Mouse (Mus musculus): Measurements from ENCODE around the gene Id2. TPM values are rescaled to one million over a fixed set of nuclear protein-coding genes. Genes with fewer than 3 reads are reported as not detected.

Id2 gene
- total RNA-seq, 4 experiments from 2014 or later, result 1.1 to 1.8 (median 1.3) TPM

DNA sequence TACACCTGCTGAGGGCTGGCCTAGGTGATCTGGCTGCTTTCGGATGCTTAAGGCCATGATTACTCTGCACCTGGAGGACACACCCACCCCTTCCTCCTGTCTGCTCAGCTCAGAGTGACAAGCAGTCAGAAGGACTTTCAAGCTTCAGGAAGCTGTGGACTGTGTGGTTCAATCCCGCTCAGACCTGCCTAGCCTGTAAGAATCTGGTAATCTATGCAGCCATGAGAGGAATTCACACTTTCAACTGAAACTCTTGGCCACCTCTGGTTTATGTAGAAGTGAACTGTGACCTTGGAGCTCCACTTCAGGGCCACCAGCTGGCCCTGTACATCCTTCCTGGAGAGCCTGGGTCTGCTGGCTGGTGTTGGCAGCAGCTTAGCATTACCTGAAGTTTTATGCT is 11.9 kb upstream of the Id2 start:
- no peak for DNase-seq (ENCODE audit: low spot score in 2 of 2)

DNA sequence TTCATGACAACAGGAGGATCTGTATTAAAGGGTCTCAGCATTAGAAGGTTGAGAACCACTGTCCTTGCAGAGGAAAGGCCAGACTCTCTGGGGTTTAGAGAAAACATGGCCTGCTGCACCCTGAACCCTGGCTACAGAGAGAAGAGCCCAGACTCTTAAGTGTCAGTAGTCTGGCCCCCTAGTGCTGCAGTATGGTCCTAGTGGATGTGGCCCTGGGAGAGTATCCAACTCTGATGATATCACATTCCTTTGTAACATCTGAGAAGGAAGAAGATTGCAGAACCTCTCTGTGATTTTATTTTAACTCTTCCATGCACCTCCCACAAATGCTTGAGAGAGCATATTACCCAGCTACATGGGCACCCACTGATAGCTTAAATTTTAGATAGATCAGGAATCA is 7.6 kb upstream of the Id2 start:
- no peak for DNase-seq (ENCODE audit: low spot score in 2 of 2)

DNA sequence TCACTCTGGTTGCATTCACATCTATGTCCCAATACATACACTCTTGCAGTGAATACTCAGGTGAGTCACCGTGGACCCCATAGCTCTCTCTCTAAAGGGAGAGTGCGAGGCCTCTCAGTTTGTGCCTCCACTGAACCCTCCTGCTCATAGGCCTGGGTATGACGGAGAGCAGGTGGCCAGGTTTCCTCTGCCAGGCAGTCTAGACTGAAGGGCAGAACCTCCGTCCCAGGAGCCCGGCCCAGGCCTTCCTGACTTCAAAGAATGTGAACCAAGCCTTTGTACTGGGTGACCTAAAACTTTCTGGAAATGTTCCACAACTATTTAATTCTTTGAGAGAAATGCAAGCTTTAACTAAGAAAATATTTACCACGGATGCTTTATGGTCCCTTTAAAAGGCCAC is 7.0 kb upstream of the Id2 start:
- DNase-seq (ENCODE audit: low spot score in 2 of 2), result no peak

DNA sequence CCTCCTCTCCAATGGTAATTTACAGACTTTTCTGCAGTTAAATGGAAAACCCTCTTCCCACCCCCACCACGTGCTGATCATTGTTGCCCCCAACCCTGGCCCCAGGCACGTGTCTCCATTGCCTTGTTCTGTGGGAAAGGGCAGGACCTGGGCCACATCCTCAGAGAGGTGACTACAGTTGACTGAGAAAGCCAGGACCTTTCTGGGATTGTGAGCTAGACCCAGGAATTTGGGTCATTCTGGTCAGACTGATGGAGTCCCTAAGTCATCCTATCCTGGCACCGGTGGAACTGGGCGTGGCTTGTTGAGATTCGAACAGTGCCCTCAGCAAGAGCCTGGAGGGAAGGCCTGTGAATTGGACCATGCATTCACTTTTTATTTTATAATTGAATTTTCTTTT is 4.4 kb upstream of the Id2 start:
- no peak for DNase-seq (ENCODE audit: low spot score in 2 of 2)

DNA sequence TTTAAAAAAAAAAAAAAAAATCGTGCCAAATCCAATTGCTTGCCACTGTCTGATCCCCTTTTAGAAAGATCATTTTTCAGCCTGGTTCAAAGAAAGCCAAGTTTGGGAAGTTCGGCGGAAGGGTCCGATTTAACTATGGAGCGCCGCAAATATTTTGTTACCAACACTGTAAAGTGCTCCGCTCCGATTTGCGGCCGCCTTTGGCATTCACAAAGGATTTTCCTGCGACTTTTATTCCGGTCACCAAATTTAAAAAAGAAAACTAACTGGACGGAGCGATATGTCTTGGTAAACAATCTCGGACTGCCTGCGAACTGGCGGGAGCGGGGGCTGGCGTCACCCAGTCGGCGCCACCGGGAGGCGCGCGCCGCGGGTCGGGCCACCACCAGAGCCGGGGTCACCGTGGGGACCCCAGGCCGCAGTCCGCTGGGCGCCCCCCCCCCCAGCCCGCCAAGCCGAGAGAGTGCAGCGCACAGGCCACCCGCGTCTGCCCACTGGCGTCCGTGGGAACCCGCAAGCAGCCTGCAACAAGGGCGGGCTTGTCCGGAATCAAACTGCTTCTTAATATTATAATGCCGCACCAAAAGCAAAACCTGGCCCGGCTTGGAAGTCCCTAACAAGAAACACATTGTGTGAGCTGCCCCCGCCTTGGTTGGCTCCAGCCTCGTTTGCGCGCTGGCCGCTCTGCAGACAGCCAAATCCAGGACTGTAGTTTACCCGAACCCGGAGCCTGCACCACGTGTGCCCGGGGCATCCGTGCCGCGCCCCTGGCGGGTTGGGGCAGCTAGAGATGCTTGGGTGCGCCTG is 3.7 kb upstream of the Id2 start:
- DNase-seq (ENCODE audit: low spot score in 2 of 2), result peak in 1 of 2 experiments; percentile 31

DNA sequence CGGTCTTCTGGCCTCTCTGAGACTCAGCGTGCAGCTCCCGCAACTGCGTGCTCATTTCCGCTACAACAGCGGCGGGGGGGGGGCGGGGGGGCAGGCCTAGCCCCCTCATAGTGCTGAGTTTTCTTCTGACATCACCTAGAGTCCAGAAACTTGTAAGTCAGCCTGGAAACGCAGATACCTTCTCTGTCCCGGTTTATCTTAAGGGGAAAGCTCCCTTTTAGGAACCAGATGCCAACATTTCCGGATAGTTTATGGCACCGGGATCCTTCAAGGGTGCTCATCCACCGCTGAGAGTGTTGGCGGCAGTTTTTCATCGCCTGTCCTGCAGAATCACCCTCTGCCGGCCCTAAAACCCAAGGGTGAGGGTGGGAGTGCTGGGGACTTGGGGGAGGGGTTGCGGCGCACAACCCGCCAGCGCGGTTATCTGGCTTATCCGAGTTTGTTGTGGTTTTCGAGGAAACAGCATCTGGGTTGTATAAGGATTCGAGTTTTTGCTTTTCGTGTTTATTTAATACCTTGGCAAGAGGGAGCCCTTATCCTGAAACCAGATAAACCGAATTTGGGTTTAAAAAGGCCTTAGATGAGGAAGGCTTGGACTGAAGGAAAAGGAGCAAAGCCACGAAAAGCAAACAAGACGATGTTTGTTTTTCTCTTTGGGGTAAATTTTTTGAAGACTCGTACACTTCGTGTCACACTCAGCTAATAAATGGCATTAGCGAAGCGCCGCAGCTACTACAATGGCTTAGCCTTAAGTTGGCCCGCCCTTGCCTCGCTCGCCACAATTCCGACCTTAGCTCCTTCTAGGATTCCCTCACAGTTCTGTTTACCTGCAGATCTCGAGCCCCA is 2.8 kb upstream of the Id2 start:
- no peak for DNase-seq (ENCODE audit: low spot score in 2 of 2)

DNA sequence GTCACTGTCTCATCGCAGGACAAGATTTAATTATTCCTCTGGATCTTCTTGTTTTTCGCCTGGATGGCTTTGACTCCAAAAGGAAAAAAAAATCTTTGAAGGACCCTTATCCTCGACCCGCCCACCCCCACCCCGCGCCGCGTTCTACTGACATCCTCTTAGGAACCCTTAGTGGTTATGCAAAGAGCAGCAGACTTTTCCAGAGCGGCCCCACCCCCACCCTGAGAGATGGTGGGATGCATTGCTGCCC is 2.3 kb upstream of the Id2 start:
- peak in 1 of 2 experiments; percentile 12 for DNase-seq (ENCODE audit: low spot score in 2 of 2)

DNA sequence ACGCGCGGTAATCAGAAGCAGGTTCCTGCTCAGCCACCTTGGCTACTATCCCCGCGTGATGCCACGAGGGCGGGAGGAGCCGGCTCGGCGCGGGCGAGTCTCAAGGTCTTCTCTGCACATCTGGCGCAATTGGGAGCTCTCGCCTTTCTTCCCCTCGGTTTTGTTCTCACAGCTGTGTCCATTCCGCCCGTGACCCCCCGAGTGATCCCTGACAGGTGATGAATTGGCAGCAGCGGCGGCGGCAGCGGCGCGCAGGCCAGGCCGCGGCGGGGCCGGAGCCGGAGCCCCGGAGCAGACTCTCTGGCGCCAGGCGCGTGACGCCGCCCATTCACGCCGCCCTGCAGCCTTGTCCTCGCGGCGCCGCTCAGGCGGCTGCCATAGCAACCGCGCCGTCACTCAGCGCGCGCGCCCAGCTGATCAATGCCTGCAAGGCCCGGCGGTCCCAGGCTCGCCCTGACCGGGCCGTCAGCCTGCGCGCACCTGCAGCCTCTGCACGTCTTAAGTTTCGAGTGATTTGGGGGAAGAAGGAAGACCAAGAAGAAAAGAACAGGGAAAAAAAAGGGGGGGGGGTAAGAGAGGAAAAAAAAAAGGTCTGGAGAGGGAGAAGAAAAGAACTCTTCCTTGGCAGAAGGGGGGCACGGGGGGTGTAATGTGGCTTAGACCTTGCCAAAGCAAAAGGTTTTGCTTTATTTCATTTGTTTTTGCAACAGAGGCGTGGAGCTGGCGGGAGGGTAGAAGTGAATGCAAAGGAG is 1.8 kb upstream of the Id2 start:
- DNase-seq (ENCODE audit: low spot score in 2 of 2), result peak; percentile 76 to 87

DNA sequence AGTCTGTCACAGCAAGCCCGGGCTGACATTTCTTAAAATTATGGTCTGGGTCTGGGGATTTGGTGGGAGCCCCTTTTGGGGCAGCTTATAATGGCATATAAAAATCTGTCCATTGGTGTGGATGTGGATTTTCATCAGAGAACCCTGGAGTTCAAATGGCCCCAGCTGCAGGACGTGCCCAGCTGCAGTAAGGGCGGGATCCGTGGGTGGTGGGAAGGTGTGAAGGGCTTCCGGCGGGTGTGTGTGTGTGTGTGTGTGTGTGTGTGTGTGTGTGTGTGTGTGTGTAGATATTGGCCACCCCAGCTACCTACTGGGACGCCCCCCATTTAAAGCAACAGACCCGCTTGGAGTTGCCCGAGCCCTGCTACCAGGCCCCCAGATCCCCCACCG is 1.2 kb upstream of the Id2 start:
- DNase-seq (ENCODE audit: low spot score in 2 of 2), result no peak

DNA sequence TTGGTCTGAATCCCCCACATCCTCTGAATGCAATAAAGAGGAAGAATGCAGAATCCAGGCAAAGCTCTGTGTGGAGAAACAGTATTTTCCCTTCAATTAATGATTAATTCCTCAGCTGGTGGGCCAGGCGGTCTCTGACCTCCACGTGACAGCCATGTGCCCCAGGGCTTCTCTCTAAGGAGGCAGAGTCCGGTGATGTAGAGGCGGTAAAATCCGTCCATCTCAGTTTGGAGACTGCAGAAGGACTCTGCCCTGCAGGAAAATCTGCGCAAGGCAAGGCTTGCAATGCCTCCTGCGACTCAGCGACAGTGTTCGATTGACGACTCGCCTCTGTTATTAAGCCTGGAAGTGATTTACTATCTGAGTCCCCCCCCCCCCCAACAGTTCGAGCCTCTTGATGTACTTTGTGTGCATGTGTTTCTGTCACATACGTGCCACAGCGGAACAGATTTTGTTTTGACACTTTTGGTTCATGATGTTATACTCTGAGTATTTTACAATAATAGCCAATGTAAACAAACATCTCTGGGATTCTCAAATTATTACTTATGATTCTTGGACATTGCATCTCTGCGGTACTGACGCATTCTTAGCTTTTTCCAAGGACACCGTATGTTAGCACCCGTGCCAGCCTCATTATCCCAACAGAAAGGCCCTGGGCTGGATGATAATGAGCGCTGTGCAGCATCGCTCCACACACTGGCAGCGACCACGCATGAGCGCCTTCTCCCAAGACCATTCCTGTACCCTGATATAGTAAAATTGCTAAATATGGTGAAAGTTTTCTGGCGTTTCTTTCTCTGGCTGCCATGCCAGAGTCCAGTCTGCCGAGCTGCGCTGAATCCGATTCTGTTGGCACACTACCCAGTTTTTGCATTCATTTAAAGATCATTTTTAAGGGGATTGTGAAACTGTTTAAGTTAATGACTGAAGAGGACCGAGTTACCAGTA is 545 bp upstream of the Id2 start:
- no peak for DNase-seq (ENCODE audit: low spot score in 2 of 2)

DNA sequence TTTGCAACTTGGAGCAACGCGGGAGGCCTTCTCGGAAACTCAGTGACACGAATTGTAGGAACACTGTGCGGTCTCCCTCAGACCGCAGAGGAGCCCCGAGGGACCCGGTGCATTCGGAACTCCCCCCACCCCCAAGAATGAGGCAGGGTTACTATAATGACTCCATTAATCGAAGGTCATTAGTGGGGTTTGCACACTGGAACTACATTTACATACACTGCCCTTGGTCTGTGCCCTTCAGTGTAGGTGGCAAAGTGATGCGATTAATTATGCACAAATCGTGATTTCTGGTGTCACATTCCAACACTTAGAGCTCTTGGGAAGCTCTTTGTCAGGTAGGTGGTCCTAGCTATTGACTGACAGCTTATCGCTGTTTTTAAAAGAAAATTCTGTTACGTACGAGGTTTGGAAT is 294 bp downstream of the Id2 start:
- DNase-seq (ENCODE audit: low spot score in 2 of 2), result no peak

DNA sequence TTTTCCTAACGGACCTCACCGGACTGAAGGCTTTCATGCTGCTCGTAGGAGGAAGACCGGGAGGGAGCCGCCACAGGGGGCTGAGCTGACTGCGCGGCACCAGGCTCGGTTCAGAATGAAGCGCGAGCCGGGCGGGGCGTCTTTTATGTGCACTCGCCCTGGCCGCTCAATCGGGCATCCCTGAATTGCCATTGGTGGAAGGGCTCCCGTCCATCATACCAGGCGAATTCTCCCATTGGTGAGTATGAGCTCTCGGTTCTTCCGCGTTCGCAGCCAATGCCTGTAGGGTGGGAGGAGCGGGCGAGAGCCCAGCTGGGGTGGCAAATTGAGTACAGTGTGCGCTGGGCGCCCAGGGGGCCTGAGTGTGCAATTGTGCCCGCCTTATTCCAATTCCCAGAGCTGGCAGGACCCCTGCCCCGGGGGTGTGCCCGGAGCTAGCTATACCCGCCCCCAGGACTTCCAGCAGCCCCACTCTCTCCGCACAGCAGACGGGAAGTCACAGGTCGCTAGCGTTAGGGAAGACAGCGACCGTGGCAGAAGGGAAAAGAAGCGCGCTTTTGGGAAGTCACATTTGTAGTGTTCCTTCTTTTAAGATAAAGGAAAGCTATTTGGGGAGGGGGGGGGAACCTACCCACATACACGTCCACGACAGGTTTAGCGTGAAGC is 833 bp downstream of the Id2 start:
- peak; percentile 94 for DNase-seq (ENCODE audit: low spot score in 2 of 2)

DNA sequence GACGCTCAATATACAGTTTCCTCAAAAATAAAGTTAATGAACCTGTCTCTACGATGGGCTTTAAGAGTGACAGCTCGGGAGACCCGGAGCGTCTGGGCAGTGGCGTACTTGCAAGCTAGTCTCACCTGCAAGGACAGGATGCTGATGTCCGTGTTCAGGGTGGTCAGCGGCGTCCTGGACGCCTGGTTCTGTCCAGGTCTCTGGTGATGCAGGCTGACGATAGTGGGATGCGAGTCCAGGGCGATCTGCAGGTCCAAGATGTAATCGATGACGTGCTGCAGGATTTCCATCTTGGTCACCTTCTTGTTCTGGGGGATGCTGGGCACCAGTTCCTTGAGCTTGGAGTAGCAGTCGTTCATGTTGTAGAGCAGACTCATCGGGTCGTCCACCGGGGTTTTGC is 1.4 kb downstream of the Id2 start:
- no peak for DNase-seq (ENCODE audit: low spot score in 2 of 2)

DNA sequence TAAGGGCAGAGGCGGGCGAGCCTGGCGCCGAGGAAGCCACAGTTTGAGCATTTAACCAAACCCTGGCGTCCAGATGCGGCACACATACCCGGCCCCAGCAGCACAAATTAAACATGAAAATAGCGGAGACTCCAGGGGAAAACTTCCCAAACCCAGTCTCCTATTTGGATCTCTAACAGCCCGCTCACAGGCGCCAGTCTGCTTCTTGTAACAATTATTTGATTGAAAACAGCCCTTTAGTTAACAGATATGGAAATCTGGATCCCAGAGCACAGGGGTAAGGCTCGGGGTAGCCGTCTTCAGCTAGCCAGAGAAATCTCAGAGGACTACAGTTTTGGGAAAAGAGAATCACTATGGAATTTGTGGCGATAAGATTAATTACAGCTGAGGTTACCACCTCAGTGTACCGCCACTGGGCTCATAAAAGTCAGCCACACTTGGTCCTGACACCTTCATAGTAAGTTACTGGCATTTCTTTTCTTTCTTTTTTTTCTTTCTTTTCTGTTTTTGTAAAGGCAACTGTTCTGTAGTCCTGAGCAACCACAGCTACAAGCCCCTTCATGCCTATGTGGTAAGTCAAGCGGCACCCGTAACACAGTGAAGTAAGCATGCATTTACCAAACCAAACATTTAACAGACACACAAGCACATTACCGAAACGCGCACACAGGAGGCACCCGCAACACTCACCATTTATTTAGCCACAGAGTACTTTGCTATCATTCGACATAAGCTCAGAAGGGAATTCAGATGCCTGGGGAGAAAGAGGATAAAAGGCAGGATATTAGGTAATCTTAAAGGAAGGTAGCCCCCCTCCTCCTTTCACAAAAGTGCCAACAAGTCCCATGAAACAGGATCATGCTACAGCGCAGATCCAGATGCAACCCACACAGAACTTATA is 2.1 kb downstream of the Id2 start:
- DNase-seq (ENCODE audit: low spot score in 2 of 2), result no peak

DNA sequence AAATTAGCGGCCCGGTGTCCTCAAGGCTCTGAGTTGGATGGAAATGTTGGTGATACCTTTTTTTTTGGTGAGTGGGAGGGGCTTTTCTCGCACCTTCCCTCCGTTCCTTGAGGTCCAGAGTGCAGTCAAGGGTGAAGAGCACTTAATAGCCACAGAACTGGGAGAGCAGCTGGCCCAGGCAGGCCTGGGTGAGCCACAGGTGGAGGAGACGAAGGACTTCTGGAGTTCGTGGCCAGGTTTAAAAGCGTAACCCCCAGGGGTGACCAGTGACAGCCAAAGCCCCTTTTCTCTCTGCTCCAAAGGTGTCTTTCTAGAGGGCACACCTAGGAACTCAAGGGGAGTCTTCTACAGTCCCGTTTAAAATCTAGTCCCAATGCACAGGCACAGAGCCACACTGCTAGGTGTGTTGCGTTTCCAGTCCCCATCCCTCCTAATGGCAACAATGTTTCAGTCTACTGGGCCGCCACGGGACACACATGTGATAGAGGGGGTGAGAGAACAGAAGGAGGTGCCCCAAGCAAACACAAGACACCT is 3.6 kb downstream of the Id2 start:
- DNase-seq (ENCODE audit: low spot score in 2 of 2), result no peak

DNA sequence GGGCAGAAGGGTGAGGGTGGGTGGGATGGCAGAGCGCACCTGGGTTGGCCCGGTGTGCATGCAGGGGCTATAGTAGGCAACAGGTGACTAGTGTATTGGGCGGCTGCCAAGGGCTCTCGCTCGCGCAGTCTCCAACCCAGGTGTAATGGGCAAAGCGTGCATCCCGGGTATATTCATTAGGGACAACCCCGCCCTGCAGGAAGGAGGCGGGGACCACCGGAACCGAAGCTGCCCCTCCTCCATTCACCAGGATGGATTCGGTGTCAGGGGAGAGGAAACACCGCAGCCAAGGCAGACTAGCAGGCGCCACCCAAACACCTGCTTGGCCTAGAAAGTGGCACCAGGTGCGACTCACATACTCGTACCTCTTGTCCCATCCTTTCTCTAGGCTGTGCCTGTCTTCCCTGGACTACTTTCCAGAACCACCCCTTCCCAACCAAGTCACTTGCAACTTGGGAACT is 4.2 kb downstream of the Id2 start:
- DNase-seq (ENCODE audit: low spot score in 2 of 2), result no peak

DNA sequence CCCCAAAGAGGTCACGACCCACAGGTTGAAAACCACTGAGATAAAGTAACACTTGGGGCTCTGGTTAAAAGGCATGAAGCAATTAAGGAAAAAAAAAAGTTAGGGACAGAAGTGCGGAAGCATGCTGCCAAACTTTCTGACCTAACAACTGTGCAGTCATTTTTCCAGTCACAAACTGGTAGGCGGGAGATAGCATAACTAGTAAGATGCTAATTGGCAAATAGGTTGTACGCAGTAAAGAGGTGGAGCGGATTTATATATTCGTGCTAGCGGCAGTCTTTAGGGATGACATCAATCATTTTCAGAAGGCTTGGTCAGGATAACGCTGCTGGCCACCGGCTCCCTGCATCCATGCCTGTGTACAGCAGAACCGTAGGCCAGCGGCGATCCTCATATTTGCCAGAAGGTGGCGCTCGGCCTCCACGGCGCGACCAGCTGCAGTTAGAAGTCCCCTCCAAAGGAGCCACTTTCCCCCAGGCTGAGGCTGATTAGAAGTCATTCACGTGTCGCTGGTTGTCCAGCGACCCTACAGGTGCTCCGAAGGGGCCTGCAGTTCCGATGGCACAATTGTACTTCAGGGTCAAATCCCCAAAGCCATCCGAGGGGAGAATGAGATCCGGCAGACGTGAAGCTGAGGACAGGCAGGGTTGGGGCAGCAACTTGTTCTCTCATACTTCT is 4.8 kb downstream of the Id2 start:
- peak; percentile 62 to 72 for DNase-seq (ENCODE audit: low spot score in 2 of 2)

DNA sequence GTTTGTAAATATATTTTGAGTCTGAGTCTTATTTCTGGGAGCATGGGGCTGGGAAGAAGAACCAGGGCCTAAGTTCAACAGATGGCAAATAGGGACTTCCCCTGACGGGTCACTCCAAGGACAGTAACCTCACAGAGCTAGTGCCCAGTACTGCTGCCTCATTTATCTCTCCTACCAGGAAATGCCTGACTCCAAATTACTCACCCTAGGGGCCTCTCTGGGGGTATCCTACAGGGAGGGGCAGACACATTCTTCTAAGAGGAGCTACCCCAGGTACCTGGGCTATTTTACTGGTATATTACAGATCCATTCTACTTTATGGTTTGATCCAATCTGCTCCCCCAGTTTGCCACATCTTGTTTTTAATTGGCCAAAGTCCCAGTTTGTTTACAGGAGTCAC is 7.5 kb downstream of the Id2 start:
- DNase-seq (ENCODE audit: low spot score in 2 of 2), result no peak

DNA sequence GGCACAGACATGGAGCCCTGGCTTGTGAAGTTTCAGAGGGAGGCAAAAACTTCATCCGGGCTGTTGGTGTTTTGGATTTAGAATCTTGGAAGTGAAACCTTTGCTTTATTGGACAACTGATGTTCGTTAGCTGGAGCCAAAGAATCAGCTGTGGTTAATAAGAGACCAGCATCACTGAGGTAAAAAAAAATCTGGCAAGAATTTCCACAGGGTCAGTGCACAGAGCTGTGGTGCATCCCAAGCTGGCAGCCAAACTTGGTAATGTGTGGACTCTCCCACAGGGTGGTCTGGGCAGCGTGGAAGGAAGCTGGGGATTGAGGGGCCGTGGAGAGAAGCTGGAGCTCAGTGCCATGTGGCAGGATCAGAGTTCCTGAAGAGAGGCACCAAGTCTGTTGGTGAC is 10.0 kb downstream of the Id2 start:
- DNase-seq (ENCODE audit: low spot score in 2 of 2), result no peak

Measured in gastrocnemius, adult 8-10 months (tissue).